Mouse (Mus musculus) adrenal gland, adult 2 months (tissue): ENCODE results near the gene Ap4e1. TPM values are rescaled to one million over a fixed set of nuclear protein-coding genes. Genes with fewer than 3 reads are reported as not detected.
"Not testable (repeated sequence)": the region's sequence is repeated elsewhere in the genome, so short reads cannot be mapped to it uniquely, and the experiment has no call there.

Source experiments
- DNase-seq: peaks from one replicate; pipeline ENCODE4 v3.0.0; 2021
- microRNA-seq, 2 experiments: library from miRNA; unstranded; fragments of <30 nt; microRNA quantifications; one replicate each; pipeline ENCODE4 v1.2.0; 2021
- polyA plus RNA-seq: library from polyadenylated mRNA; depleted of rRNA; stranded (reverse); fragments of >200 nt; gene quantifications from 2 replicates; pipeline ENCODE4 v1.2.3, GENCODE M21; 2012; rRNA removed
- total RNA-seq, 2 experiments: library from RNA; stranded (reverse); gene quantifications; 2 replicates each; pipeline ENCODE4 v1.2.3; 2021

Gene Ap4e1
- total and polyA plus RNA-seq, 3 experiments: 1.0 to 10.6 (median 8.3) TPM

GRCm38 (mm10) chr2:127077611-127078010 is 69.1 kb downstream of the Ap4e1 start:
- DNase-seq: no peak

- DNase-seq: not testable (repeated sequence)
Observed at GRCm38 (mm10) chr2:127079066-127079465, 70.5 kb downstream of the Ap4e1 start.

GRCm38 (mm10) chr2:127079881-127080590 is 71.5 kb downstream of the Ap4e1 start:
- no peak for DNase-seq

GRCm38 (mm10) chr2:127080591-127081218 is 72.2 kb downstream of the Ap4e1 start:
- no peak for DNase-seq

GRCm38 (mm10) chr2:127086235-127086634 is 77.7 kb downstream of the Ap4e1 start:
- DNase-seq: no peak

GRCm38 (mm10) chr2:127090151-127090550 is 81.6 kb downstream of the Ap4e1 start:
- not testable (repeated sequence) for DNase-seq

GRCm38 (mm10) chr2:127092000-127092399 is 83.5 kb downstream of the Ap4e1 start:
- DNase-seq: no peak

GRCm38 (mm10) chr2:127108986-127109385 is 100.5 kb downstream of the Ap4e1 start:
- no peak for DNase-seq

Small RNA genes lying within 50 kb of the gene (microRNA-seq; reads per million reads assigned to microRNA genes)
- 0 reads per million in 2 experiments for gene Gm24081

Other genes starting within 250 kb of the Ap4e1 start
- not detected for gene Usp50, start 225.2 kb upstream of the Ap4e1 start, total RNA-seq
- 0.30 and 0.54 TPM in 2 replicates for gene Usp50, start 225.2 kb upstream of the Ap4e1 start, polyA plus RNA-seq
- 10 to 100 TPM; 35.8 to 41.1 TPM for gene Trpm7, start 132.5 kb upstream of the Ap4e1 start, total RNA-seq
- 1.2 and 1.5 TPM in 2 replicates for gene Trpm7, start 132.5 kb upstream of the Ap4e1 start, polyA plus RNA-seq
- 10 to 100 TPM; 72.2 to 86.9 TPM for gene Sppl2a, start 75.5 kb upstream of the Ap4e1 start, total RNA-seq
- 9.1 and 10.6 TPM in 2 replicates for gene Sppl2a, start 75.5 kb upstream of the Ap4e1 start, polyA plus RNA-seq
- 10 to 100 TPM; 24.3 to 27.8 TPM for gene Blvra, start 61.9 kb downstream of the Ap4e1 start, total RNA-seq
- gene Blvra, start 61.9 kb downstream of the Ap4e1 start, polyA plus RNA-seq: 2.9 TPM in 2 replicates
- gene Ncaph, start 125.2 kb downstream of the Ap4e1 start, total RNA-seq: 1 to 10 TPM; 1.4 to 2.6 TPM
- 0.46 and 0.89 TPM in 2 replicates for gene Ncaph, start 125.2 kb downstream of the Ap4e1 start, polyA plus RNA-seq
- gene Itpripl1, start 134.7 kb downstream of the Ap4e1 start, total RNA-seq: 1 to 10 TPM; 5.1 to 7.0 TPM
- gene Itpripl1, start 134.7 kb downstream of the Ap4e1 start, polyA plus RNA-seq: 3.3 and 3.7 TPM in 2 replicates
- gene 1810024B03Rik, start 199.6 kb downstream of the Ap4e1 start, total RNA-seq: 1 to 10 TPM; 1.6 to 2.0 TPM
- 1.0 and 1.3 TPM in 2 replicates for gene 1810024B03Rik, start 199.6 kb downstream of the Ap4e1 start, polyA plus RNA-seq
- 10 to 100 TPM; 66.7 to 69.2 TPM for gene Snrnp200, start 199.7 kb downstream of the Ap4e1 start, total RNA-seq
- 21.0 and 23.7 TPM in 2 replicates for gene Snrnp200, start 199.7 kb downstream of the Ap4e1 start, polyA plus RNA-seq
- 100 to 1,000 TPM in 1 of 2 experiments, 10 to 100 TPM in 1; 82.1 to 127 TPM for gene Ciao1, start 239.1 kb downstream of the Ap4e1 start, total RNA-seq
- gene Ciao1, start 239.1 kb downstream of the Ap4e1 start, polyA plus RNA-seq: 42.7 and 59.3 TPM in 2 replicates
- gene Tmem127, start 239.2 kb downstream of the Ap4e1 start, total RNA-seq: 10 to 100 TPM; 84.1 to 87.6 TPM
- gene Tmem127, start 239.2 kb downstream of the Ap4e1 start, polyA plus RNA-seq: 131 and 150 TPM in 2 replicates